Comparison of ENCODE assay signal across 22 mouse cellular contexts in the genomic region with DNA sequence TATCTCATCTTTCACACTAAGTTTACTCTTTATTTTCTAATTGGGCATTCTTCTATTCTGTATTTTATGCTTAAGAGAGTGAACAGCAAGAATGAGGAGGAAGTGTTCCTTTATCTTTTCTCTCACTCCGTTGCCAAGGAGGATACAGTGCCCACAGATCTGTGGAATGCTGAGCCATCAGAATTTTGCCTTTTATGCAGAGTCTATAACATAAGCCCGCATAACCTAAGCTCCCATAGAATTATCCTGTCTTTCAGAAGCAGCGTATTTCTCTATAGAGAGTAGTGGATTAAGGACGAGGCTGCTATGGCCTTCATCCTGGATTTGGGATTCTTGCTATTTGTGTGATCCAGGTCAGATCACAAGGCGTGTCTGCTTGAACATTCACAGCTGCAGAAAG.
"Had no signal": no experiment of that assay in that cellular context is flagged by ENCODE, and none has a peak within 500 bp of the region (broad histone marks: within the 10 kb centered on the region; RNA-seq: fewer than 3 reads in every experiment).

No protein-coding gene starts in this region.

- H3K27me3 ChIP-seq: limb, embryonic 13.5 days; liver, embryonic 12.5 days; liver, embryonic 15.5 days; neural tube, embryonic 13.5 days; stomach, embryonic 15.5 days had no signal

- H3K4me1 ChIP-seq: limb, embryonic 10.5 days; limb, embryonic 13.5 days; liver, embryonic 12.5 days; liver, embryonic 15.5 days; neural tube, embryonic 13.5 days; stomach, embryonic 15.5 days had no signal

- H3K4me3 ChIP-seq: layer of hippocampus, adult 2 months; limb, embryonic 10.5 days; limb, embryonic 13.5 days; liver, embryonic 12.5 days; liver, embryonic 15.5 days; myocyte; neural tube, embryonic 13.5 days; stomach, embryonic 15.5 days had no signal

- H3K36me3 ChIP-seq: limb, embryonic 10.5 days; limb, embryonic 13.5 days; liver, embryonic 12.5 days; liver, embryonic 15.5 days; neural tube, embryonic 13.5 days; stomach, embryonic 15.5 days had no signal

- DNase-seq: kidney, adult 2 months; kidney, postnatal 25 days; layer of hippocampus, adult 9-11 months; liver; lung, adult 2 months; lung, postnatal 14 days; lung, postnatal 4 days; retina, postnatal 1 day; right cerebral cortex, postnatal 25 days; spleen, adult 18-20 months; thymus, adult 18-20 months; thymus, postnatal 36 days had no signal

- ATAC-seq: intestine, postnatal 0 days; liver, embryonic 12.5 days had no signal

- H3K4me2 ChIP-seq: limb, embryonic 13.5 days; liver, embryonic 12.5 days; liver, embryonic 15.5 days; neural tube, embryonic 13.5 days; stomach, embryonic 15.5 days had no signal

- H3K27ac ChIP-seq: kidney, postnatal 0 days; layer of hippocampus, adult 2 months; limb, embryonic 10.5 days; limb, embryonic 13.5 days; liver, embryonic 12.5 days; liver, embryonic 15.5 days; neural tube, embryonic 13.5 days; stomach, embryonic 15.5 days had no signal

- H3K9me3 ChIP-seq: limb, embryonic 10.5 days; limb, embryonic 13.5 days; liver, embryonic 12.5 days; liver, embryonic 15.5 days; neural tube, embryonic 13.5 days; stomach, embryonic 15.5 days had no signal

- H3K9ac ChIP-seq: limb, embryonic 13.5 days; liver, embryonic 12.5 days; liver, embryonic 15.5 days; neural tube, embryonic 13.5 days; stomach, embryonic 15.5 days had no signal
